Comparison of ENCODE assay signal across 19 mouse cellular contexts in genomic region chr8:35160230-35160629, GRCm38 (mm10).
A peak's percentile ranks its signal among the peaks of the same experiment; 100 is the strongest.
DNase-seq lines count a peak whose midpoint lies in the region; ATAC-seq and TF ChIP-seq lines count a peak whose summit lies in the region.
"Had no signal": no experiment of that assay in that cellular context is flagged by ENCODE, and none has a peak within 500 bp of the region (broad histone marks: within the 10 kb centered on the region; RNA-seq: fewer than 3 reads in every experiment).

No protein-coding gene starts in this region.

- no peaks in the 10 kb centered on the region for H3K27me3 ChIP-seq in forebrain, embryonic 15.5 days
- H3K27me3 ChIP-seq in forebrain, embryonic 11.5 days (ENCODE audit: control insufficient read depth, insufficient read depth, low read length): no peaks in the 10 kb centered on the region
- H3K27me3 ChIP-seq in liver, postnatal 0 days (ENCODE audit: insufficient read depth, low read length): no peaks in the 10 kb centered on the region

- H3K9me3 ChIP-seq in forebrain, embryonic 15.5 days: no peaks in the 10 kb centered on the region
- no peaks in the 10 kb centered on the region for H3K9me3 ChIP-seq in forebrain, embryonic 11.5 days (ENCODE audit: control insufficient read depth, low read length)
- no peaks in the 10 kb centered on the region for H3K9me3 ChIP-seq in liver, postnatal 0 days (ENCODE audit: low read length)
- H3K9me3 ChIP-seq: forebrain, embryonic 12.5 days; limb, embryonic 10.5 days had no signal

- no peak overlapping the region for H3K27ac ChIP-seq in forebrain, embryonic 15.5 days (replicated peaks)
- H3K27ac ChIP-seq in forebrain, embryonic 11.5 days (ENCODE audit: low read depth, low read length): no peak overlapping the region
- H3K27ac ChIP-seq in liver, postnatal 0 days (ENCODE audit: low read depth): no peak overlapping the region
- H3K27ac ChIP-seq: forebrain, embryonic 12.5 days; hindbrain, postnatal 0 days; limb, embryonic 10.5 days; liver, embryonic 14.5 days had no signal

- no peak overlapping the region for H3K9ac ChIP-seq in forebrain, embryonic 15.5 days (replicated peaks)
- H3K9ac ChIP-seq in forebrain, embryonic 11.5 days (ENCODE audit: low read length): no peak overlapping the region
- H3K9ac ChIP-seq in liver, postnatal 0 days (replicated peaks): no peak overlapping the region
- H3K9ac ChIP-seq: forebrain, embryonic 12.5 days; liver, embryonic 14.5 days had no signal

- no peak overlapping the region for H3K4me3 ChIP-seq in forebrain, embryonic 15.5 days
- H3K4me3 ChIP-seq in forebrain, embryonic 11.5 days (ENCODE audit: low read depth, low read length): no peak overlapping the region
- no peak overlapping the region for H3K4me3 ChIP-seq in liver, postnatal 0 days (ENCODE audit: low read depth, low read length)
- H3K4me3 ChIP-seq: forebrain, embryonic 12.5 days; limb, embryonic 10.5 days; myocyte had no signal

- TF ChIP-seq CTCF in liver, postnatal 0 days (IDR thresholded peaks at IDR 0.05; ENCODE audit: low read depth): no peak

- 0 out of 2 replicates have a peak, but pooled peaks have one; percentile 6 for ATAC-seq in forebrain, embryonic 15.5 days (replicated peaks)
- ATAC-seq in forebrain, embryonic 11.5 days (replicated peaks; ENCODE audit: low FRiP score): no peak
- ATAC-seq in liver, postnatal 0 days: no peak
- no peak for ATAC-seq in granulocyte monocyte progenitor cell, adult 5-6 weeks (replicated peaks; ENCODE audit: poor library complexity, severe bottlenecking)
- ATAC-seq: activated CD4-positive, CD25-positive, alpha-beta regulatory T cell, adult 4 months; hindbrain, postnatal 0 days had no signal

- H3K36me3 ChIP-seq in forebrain, embryonic 15.5 days: no peaks in the 10 kb centered on the region
- H3K36me3 ChIP-seq in forebrain, embryonic 11.5 days (ENCODE audit: control insufficient read depth, insufficient read depth, low read length): no peaks in the 10 kb centered on the region
- H3K36me3 ChIP-seq in liver, postnatal 0 days (replicated peaks; ENCODE audit: insufficient read depth, low read length): no peaks in the 10 kb centered on the region
- H3K36me3 ChIP-seq: forebrain, embryonic 12.5 days; limb, embryonic 10.5 days had no signal

- no peak for DNase-seq in forebrain, embryonic 11.5 days (ENCODE audit: low spot score)
- DNase-seq in urinary bladder, postnatal 14 days (ENCODE audit: low spot score): peak; percentile 33
- DNase-seq in urinary bladder, postnatal 4 days (ENCODE audit: low spot score in 2 of 2): no peak
- DNase-seq in layer of hippocampus, adult 9-11 months: peak; percentile 77
- DNase-seq in retina, embryonic 14.5 days (ENCODE audit: low spot score): no peak
- no peak for DNase-seq in liver, postnatal 0 days
- DNase-seq: adrenal gland, postnatal 36 days; cerebellum, postnatal 36 days; heart, postnatal 14 days; kidney, postnatal 10 days; thymus, postnatal 14 days had no signal

- no peak overlapping the region for H3K4me2 ChIP-seq in forebrain, embryonic 15.5 days (replicated peaks)
- no peak overlapping the region for H3K4me2 ChIP-seq in forebrain, embryonic 11.5 days (ENCODE audit: low read depth, low read length, severe bottlenecking)
- H3K4me2 ChIP-seq in liver, postnatal 0 days (ENCODE audit: low read depth, low read length): no peak overlapping the region
- H3K4me2 ChIP-seq: forebrain, embryonic 12.5 days had no signal

- 89% methylated on average over 12 of the region's 12 CpGs for WGBS in forebrain, embryonic 15.5 days
- WGBS in forebrain, embryonic 11.5 days: 88% methylated on average over 12 of the region's 12 CpGs
- 84% methylated on average over 12 of the region's 12 CpGs for WGBS in liver, postnatal 0 days (ENCODE audit: insufficient replicate concordance)

- H3K4me1 ChIP-seq in forebrain, embryonic 15.5 days: peaks cover 8% of the 10 kb centered on the region
- no peaks in the 10 kb centered on the region for H3K4me1 ChIP-seq in forebrain, embryonic 11.5 days (replicated peaks; ENCODE audit: control insufficient read depth, insufficient read depth, low read length)
- H3K4me1 ChIP-seq in liver, postnatal 0 days (ENCODE audit: insufficient read depth): no peaks in the 10 kb centered on the region
- H3K4me1 ChIP-seq: limb, embryonic 10.5 days had no signal

- TF ChIP-seq EP300 in liver, postnatal 0 days (IDR thresholded peaks at IDR 0.05; ENCODE audit: low read depth): no peak

Comparison
In these comparisons a context has a peak if more than half of its experiments do, and no peak if none do; other contexts are left out.
1. DNase-seq: peak in urinary bladder, postnatal 14 days (single experiment) and layer of hippocampus, adult 9-11 months (single experiment); none in forebrain, embryonic 11.5 days (single experiment), urinary bladder, postnatal 4 days (0 of 2), retina, embryonic 14.5 days (single experiment) and liver, postnatal 0 days (single experiment).